Mouse (Mus musculus) Muller cell, postnatal 12 days (primary cell): ENCODE measurements at regions not wholly inside any gene's neighbourhood (a gene's known extent, or its start where the extent isn't known, plus 50 kb on each side); places are given as distances from the start of the nearest gene placed in this dataset.

ENCODE experiments used
- DNase-seq: peaks from one replicate; pipeline ENCODE4 v3.0.0-alpha.2; 2015; ENCODE audit errors: inconsistent ontology term

GRCm38 (mm10) chr11:71976724-71977481 is 60.4 kb downstream of the Aipl1 start:
- peak; percentile 95 for DNase-seq

- DNase-seq, result no peak
These were observed 66.0 kb downstream of the Aipl1 start for GRCm38 (mm10) chr11:71971351-71971750.

GRCm38 (mm10) chr11:71962306-71962705 is 75.0 kb downstream of the Aipl1 start:
- no peak for DNase-seq

GRCm38 (mm10) chr11:71952533-71952932 is 84.8 kb downstream of the Aipl1 start:
- no peak for DNase-seq

GRCm38 (mm10) chr11:71947161-71947560 is 90.1 kb downstream of the Aipl1 start:
- DNase-seq, result no peak

- DNase-seq, result no peak
These were observed 92.3 kb downstream of the Aipl1 start for GRCm38 (mm10) chr11:71945098-71945413.

GRCm38 (mm10) chr11:71944398-71945097 is 92.8 kb downstream of the Aipl1 start:
- DNase-seq, result no peak

GRCm38 (mm10) chr11:71943512-71943911 is 93.8 kb downstream of the Aipl1 start:
- no peak for DNase-seq

- no peak for DNase-seq
These were observed 98.2 kb downstream of the Aipl1 start for GRCm38 (mm10) chr11:71939066-71939465.

- DNase-seq, result peak; percentile 20
These were observed 100.2 kb downstream of the Aipl1 start for GRCm38 (mm10) chr11:71937108-71937507.

- no peak for DNase-seq
These were observed 107.4 kb downstream of the Aipl1 start for GRCm38 (mm10) chr11:71929716-71930488.

GRCm38 (mm10) chr11:71914665-71915064 is 122.6 kb downstream of the Aipl1 start:
- DNase-seq, result no peak

GRCm38 (mm10) chr11:71912626-71913025 is 124.7 kb downstream of the Aipl1 start:
- no peak for DNase-seq

- DNase-seq, result no peak
These were observed 126.0 kb downstream of the Aipl1 start for GRCm38 (mm10) chr11:71911284-71911683.

GRCm38 (mm10) chr11:71908616-71909015 is 128.7 kb downstream of the Aipl1 start:
- DNase-seq, result peak; percentile 10

- DNase-seq, result peak; percentile 61
These were observed 134.3 kb downstream of the Aipl1 start for GRCm38 (mm10) chr11:71903020-71903410.

GRCm38 (mm10) chr11:71902304-71903019 is 134.8 kb downstream of the Aipl1 start:
- peak; percentile 7 for DNase-seq

- peak; percentile 45 for DNase-seq
These were observed 136.5 kb downstream of the Aipl1 start for GRCm38 (mm10) chr11:71900816-71901215.

GRCm38 (mm10) chr11:71897551-71897950 is 139.8 kb downstream of the Aipl1 start:
- DNase-seq, result peak; percentile 20

- no peak for DNase-seq
These were observed 140.2 kb downstream of the Aipl1 start for GRCm38 (mm10) chr11:71897141-71897540.

- no peak for DNase-seq
These were observed 141.5 kb downstream of the Wscd1 start for GRCm38 (mm10) chr11:71891181-71891580.

GRCm38 (mm10) chr11:71889161-71889560 is 139.4 kb downstream of the Wscd1 start:
- DNase-seq, result no peak
